Comparison of ENCODE assay signal across 8 mouse cellular contexts in the genomic region with DNA sequence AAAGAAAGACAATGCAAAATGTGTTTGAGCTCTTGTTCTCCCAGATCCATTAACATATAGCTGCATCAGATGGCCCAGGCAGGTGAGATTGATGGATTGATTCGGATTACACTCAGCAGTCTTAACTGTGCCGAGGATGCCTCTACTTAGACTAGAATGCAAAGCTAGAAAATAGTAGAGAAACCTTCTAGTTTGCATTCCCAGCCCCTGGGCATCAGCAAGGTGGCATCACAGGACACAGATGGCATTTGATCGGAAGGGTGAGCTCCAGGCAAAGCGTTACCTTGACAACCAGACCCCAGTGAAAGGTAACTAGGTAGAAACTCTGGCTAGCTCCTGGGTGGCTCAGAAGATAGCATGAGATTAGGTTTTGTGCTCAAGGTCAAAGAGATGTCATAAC. TPM values are rescaled to one million over a fixed set of nuclear protein-coding genes. Genes with fewer than 3 reads are reported as not detected.
DNase-seq lines count a peak whose midpoint lies in the region; ATAC-seq and TF ChIP-seq lines count a peak whose summit lies in the region.

No protein-coding gene starts in this region.

- no peak for TF ChIP-seq CTCF in cortical plate, adult 2 months (IDR thresholded peaks at IDR 0.05; ENCODE audit: extremely low read depth, insufficient read depth, low read length)

- peak; percentile 15 for DNase-seq in kidney, adult 9 months
- no peak for DNase-seq in kidney, postnatal 25 days
- no peak for DNase-seq in hindbrain, embryonic 14.5 days (ENCODE audit: low spot score)
- no peak for DNase-seq in thymus, postnatal 4 days
- no peak for DNase-seq in spleen, postnatal 14 days (ENCODE audit: low spot score in 2 of 2)

- peak overlapping the region; percentile 56 for H3K4me2 ChIP-seq in hindbrain, embryonic 14.5 days (replicated peaks)
- H3K4me2 ChIP-seq in midbrain, embryonic 13.5 days (replicated peaks), result peak overlapping the region; percentile 80

- no peak overlapping the region for H3K27ac ChIP-seq in cortical plate, adult 2 months (ENCODE audit: insufficient read depth, low read length)
- H3K27ac ChIP-seq in hindbrain, embryonic 14.5 days, result no peak overlapping the region
- no peak overlapping the region for H3K27ac ChIP-seq in midbrain, embryonic 13.5 days

- no peaks in the 10 kb centered on the region for H3K36me3 ChIP-seq in hindbrain, embryonic 14.5 days (replicated peaks; ENCODE audit: control insufficient read depth, insufficient read depth)
- H3K36me3 ChIP-seq in midbrain, embryonic 13.5 days, result no peaks in the 10 kb centered on the region

- no peaks in the 10 kb centered on the region for H3K9me3 ChIP-seq in hindbrain, embryonic 14.5 days (ENCODE audit: control insufficient read depth, low read length)
- peaks cover 2% of the 10 kb centered on the region; the same call in 1 of the 2 replicates for H3K9me3 ChIP-seq in midbrain, embryonic 13.5 days

- WGBS in hindbrain, embryonic 14.5 days, result 25% methylated on average over 4 of the region's 4 CpGs
- WGBS in midbrain, embryonic 13.5 days, result 30% methylated on average over 4 of the region's 4 CpGs

- peak overlapping the region; percentile 55; the same call in 1 of the 2 replicates for H3K9ac ChIP-seq in hindbrain, embryonic 14.5 days
- H3K9ac ChIP-seq in midbrain, embryonic 13.5 days (replicated peaks), result peak overlapping the region; percentile 67; the same call in 1 of the 2 replicates

- H3K27me3 ChIP-seq in hindbrain, embryonic 14.5 days (ENCODE audit: control insufficient read depth, insufficient read depth, low read length), result 0 out of 2 replicates have a peak, but pooled peaks cover 10% of the 10 kb centered on the region
- H3K27me3 ChIP-seq in midbrain, embryonic 13.5 days, result peaks cover 21% of the 10 kb centered on the region

- peak; percentile 72; the same call in 1 of the 2 replicates for ATAC-seq in hindbrain, embryonic 14.5 days (ENCODE audit: low FRiP score)
- peak; percentile 75 for ATAC-seq in midbrain, embryonic 13.5 days
- ATAC-seq in erythroid progenitor cell, adult 5-6 weeks (replicated peaks; ENCODE audit: low FRiP score, poor library complexity, severe bottlenecking), result no peak

- H3K4me3 ChIP-seq in cortical plate, adult 2 months (ENCODE audit: insufficient read depth, low read length), result peak overlapping the region; percentile 73
- H3K4me3 ChIP-seq in hindbrain, embryonic 14.5 days (replicated peaks; ENCODE audit: low read length), result peak overlapping the region; percentile 65
- H3K4me3 ChIP-seq in midbrain, embryonic 13.5 days (replicated peaks), result peak overlapping the region; percentile 56

- H3K4me1 ChIP-seq in cortical plate, adult 2 months (ENCODE audit: control insufficient read depth, insufficient read depth, low read length), result no peaks in the 10 kb centered on the region
- peaks cover 9% of the 10 kb centered on the region for H3K4me1 ChIP-seq in hindbrain, embryonic 14.5 days (replicated peaks; ENCODE audit: control insufficient read depth, insufficient read depth, low read length)
- H3K4me1 ChIP-seq in midbrain, embryonic 13.5 days (replicated peaks), result peaks cover 14% of the 10 kb centered on the region

- TF ChIP-seq POLR2A in cortical plate, adult 2 months (IDR thresholded peaks at IDR 0.05; ENCODE audit: extremely low read depth, insufficient read depth, low read length), result no peak

RNA-seq across cellular contexts. Expression of gene Optn, which starts 0.4 kb away (rescaled TPM):
- polyA plus RNA-seq in cortical plate, adult 2 months (2012; rRNA removed), result 7.5 and 7.8 TPM in 2 replicates
- 18.0 and 20.7 TPM in 2 replicates for polyA plus RNA-seq in hindbrain, embryonic 14.5 days (2014; fragmentation: Nextera tagmentation; extraction: Ambion mirVana)
- polyA plus RNA-seq in midbrain, embryonic 13.5 days (2015; fragmentation: Nextera tagmentation; extraction: Ambion mirVana), result 5.8 and 6.2 TPM in 2 replicates
- 112 and 113 TPM in 2 replicates for total RNA-seq in erythroid progenitor cell, adult 5-6 weeks (2015; ENCODE audit: low replicate concordance)
- total RNA-seq in erythroid progenitor cell, adult 5-6 weeks (2017; ENCODE audit: low replicate concordance), result 325 and 377 TPM in 2 replicates

RNA-seq across cellular contexts. Expression of gene Mcm10, which starts 51.7 kb away (rescaled TPM):
- 1.7 and 2.3 TPM in 2 replicates for polyA plus RNA-seq in cortical plate, adult 2 months (2012; rRNA removed)
- 4.5 and 5.4 TPM in 2 replicates for polyA plus RNA-seq in hindbrain, embryonic 14.5 days (2014; fragmentation: Nextera tagmentation; extraction: Ambion mirVana)
- polyA plus RNA-seq in midbrain, embryonic 13.5 days (2015; fragmentation: Nextera tagmentation; extraction: Ambion mirVana), result 10.7 and 11.2 TPM in 2 replicates
- total RNA-seq in erythroid progenitor cell, adult 5-6 weeks (2015; ENCODE audit: low replicate concordance), result 54.1 and 134 TPM in 2 replicates
- total RNA-seq in erythroid progenitor cell, adult 5-6 weeks (2017; ENCODE audit: low replicate concordance), result 76.9 and 109 TPM in 2 replicates
